Mouse (Mus musculus) embryonic stem cell, embryonic (primary cell): ENCODE results near the gene Ehbp1.

ENCODE experiments used
- CTCF ChIA-PET, 4 experiments: fragments of 300-600 bp in 2 of 4; fragments of 350-600 bp in 2 of 4; sonication (Branson Sonifier 250); formaldehyde crosslinking; loops; one replicate each; lab custom pipeline; 2022; ENCODE audit warnings: inconsistent platforms in 2 of 4; lab: Charles Lee
- POLR2A ChIA-PET, 4 experiments: fragments of 300-600 bp in 2 of 4; fragments of 350-600 bp in 2 of 4; sonication (Branson Sonifier 250); formaldehyde crosslinking; loops; one replicate each; lab custom pipeline; 2022; ENCODE audit warnings: antibody characterized with exemption in 4 of 4, inconsistent platforms in 1 of 4; lab: Charles Lee

Ehbp1 gene

DNA sequence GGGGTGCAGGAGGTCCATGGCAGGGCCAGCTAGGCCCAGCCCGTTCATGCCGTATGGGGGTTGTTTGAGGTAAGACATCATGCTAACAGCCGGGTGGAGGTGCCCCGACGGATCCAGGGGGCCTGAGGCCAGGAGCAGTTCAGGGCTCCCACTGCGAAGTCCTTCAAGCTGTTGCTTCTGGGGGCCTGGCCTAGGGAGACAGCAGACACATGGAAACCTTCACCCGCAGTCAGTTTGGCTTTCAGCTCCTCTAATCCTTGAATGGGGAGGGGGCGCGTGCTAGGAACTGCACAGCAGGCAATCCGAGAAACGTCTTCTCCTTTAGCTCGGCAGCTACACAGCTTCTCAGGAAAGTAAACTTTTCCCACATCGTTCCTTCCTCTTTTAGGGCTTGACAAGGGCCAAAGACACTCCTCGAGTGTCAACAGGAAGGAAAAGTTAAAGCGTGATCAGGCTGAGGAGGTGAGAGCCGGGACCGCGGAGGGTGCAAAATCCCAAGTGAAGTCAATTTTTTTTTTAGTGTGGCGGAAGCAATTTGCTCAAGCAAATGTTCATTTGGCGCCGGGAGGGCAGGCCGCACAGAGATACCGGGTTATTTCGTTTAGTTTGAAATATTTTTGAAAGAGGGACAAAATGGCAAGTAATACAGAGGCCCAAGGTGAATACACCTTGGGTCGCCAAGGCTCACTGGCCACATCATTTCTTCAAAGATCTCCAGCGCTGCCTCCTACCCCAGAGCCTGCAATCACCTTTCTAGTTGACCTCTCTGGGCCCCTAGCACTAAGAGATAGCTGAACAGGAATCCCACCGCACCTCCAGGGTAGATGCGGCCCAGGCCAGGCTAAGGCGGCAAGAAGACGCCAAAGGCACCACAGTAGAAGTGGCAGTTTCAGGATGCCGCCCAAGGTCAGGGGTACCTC, 342.4 kb downstream of the Ehbp1 start:
- ChIA-PET POLR2A (interaction anchor here in 2 of 4 experiments (0.6 to 2.0 kb wide), 5 partner anchors 8 to 1658 kb away, joined by 3 to 6 read pairs (median 3); no protein-coding TSS in a partner anchor), CTCF (no interaction called here)

DNA sequence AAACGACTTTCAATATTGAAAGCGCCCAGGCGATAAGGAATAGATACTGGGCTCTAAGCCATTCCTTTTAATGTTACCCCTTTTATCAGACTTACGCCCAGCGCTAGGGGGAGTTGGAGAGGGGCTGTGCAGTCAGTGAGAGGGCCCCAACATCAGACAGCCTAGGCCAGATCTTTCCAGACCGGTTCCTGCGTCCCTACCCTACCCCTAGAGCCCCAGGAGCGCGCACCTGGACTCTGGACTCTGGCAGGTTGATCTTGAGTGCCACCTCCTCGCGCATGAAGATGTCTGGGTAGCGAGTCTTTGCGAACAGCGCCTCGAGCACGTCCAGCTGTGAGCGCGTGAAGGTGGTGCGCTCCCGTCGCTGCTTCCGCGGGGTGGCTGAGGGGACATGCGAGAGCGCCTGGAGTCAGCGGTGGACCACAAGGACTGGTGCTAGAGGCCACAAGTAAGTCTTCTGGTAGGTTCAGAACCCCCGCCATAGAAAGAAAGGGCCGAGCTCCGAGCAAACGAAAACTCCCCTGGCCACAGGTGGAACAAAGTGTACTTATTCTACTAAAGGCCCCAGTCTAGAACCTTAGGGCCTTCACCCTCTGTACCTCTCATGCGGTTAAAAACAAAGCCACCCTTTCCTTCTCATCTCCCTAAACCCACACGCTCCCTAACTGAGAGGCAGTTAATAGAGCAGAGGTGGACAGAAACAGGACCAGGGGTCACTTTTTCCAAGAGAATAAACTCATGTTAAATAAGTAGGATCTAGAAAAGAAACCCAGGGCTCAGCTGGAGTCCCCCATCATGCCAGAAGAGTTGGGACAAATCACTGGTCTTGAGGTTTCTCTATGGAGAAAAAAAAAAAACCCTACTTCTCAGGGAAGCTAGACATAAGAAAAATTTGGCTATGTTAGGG, 343.7 kb downstream of the Ehbp1 start:
- CTCF ChIA-PET = interaction anchor here in 1 of 4 experiments (0.7 kb wide), 1 partner anchor 146 kb away, joined by 3 read pairs; no protein-coding TSS in a partner anchor
- POLR2A ChIA-PET = interaction anchor here in 2 of 4 experiments (0.6 to 2.0 kb wide), 3 partner anchors 9 to 866 kb away, joined by 3 to 6 read pairs (median 3); no protein-coding TSS in a partner anchor

DNA sequence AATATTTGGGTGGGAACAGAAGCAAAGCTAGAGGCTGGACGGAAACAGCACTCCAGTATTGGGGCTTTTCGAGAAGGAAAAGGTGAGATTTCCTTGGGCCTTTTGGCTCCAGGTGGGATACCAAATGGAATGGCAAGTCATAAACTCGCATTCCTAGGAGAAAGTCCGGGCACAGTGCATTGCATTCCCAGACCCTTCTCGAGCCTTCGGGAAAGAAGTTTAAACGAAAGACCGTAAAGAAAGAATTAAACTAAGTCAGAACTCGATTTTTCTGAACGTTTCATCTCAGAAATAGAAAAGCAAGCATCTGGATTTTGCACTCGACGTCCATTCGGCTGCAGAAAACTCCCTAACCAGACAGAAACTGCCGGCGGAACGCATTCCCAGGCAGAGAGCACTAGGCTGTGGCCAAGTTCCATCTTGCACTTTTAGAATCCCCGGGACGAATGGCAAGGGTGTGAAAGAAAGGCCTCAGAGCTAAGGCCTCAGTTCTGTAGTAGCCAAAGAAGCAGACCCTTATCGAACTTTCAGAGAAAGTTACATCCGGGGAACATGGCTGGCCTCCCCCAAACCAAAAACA, 344.4 kb downstream of the Ehbp1 start:
- CTCF ChIA-PET = no interaction called here

DNA sequence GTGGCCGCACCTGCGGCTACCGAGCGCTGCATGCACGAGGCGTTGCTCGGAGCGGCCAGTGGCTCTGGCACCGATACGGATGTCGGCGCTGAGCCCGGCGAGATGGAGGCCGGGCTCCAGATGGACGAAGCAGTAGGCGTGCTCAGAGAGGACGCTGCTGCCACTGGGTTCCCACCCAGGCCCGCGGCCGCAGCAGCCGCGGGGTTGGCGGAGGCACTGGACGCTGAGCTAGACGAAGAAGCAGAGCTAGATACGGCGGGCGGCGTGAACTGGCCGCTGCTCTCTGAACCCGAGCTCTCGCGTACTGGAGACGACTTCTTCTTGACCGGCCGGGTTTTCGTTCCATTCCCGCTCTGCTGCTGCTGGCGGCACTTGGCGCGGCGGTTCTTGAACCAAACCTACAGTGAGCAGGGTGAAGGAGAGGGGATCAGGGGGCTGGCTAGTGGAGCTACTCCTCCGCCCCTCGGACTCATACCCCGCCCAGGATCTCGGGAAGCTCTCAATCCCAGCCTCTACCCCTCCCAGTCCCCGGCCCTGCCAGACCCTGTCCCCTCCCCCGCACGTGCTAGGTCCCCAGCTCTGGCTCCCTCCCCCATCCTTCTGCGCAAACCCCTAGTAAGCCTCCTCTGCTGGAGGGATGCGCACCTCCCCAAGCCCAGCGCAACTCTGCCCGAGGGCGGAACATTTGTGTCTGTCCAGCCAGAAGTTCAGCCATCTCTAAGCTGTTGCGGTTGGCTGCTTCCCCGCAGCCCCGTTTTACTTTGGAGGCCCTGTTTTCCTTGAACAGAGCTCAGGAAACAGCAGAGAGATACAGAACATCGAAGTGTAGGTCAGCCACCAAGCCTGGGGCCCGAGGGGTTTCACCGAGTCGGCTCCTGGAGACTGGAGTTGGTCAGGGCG, 345.2 kb downstream of the Ehbp1 start:
- CTCF ChIA-PET = interaction anchor here in 2 of 4 experiments (0.6 to 0.8 kb wide), 2 partner anchors 94 to 337 kb away, joined by 4 read pairs; no protein-coding TSS in a partner anchor
- POLR2A ChIA-PET = interaction anchor here in 2 of 4 experiments (0.6 to 2.3 kb wide), 5 partner anchors 8 to 624 kb away, joined by 3 to 13 read pairs (median 4); no protein-coding TSS in a partner anchor

More for the DNA sequence above, 344.4 kb downstream of the Ehbp1 start:
- POLR2A ChIA-PET = interaction anchor here in 1 of 4 experiments (1.2 to 2.0 kb wide), 3 partner anchors 9 to 45 kb away, joined by 3 to 6 read pairs (median 3); no protein-coding TSS in a partner anchor

DNA sequence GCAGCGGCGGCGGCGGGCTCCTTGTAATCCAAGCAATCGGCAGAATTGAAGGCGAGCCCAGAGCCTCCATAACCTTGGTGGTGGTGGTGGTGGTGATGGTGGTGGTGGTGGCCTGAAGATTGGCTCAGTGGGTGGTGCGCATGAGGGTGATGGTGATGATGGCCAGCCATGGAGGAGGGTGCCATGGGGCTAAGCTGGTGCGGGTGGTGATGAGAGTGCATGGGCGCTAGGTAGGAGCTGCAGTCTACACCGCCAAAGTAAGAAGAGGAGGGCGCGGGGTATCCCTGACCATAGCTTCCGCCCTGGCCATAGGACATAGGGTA, 345.8 kb downstream of the Ehbp1 start:
- ChIA-PET POLR2A (interaction anchor here in 2 of 4 experiments (0.9 to 2.3 kb wide), 3 partner anchors 9 to 625 kb away, joined by 3 to 13 read pairs (median 4); no protein-coding TSS in a partner anchor), CTCF (interaction anchor here in 1 of 4 experiments (0.6 kb wide), 1 partner anchor 95 kb away, joined by 4 read pairs; no protein-coding TSS in a partner anchor)

DNA sequence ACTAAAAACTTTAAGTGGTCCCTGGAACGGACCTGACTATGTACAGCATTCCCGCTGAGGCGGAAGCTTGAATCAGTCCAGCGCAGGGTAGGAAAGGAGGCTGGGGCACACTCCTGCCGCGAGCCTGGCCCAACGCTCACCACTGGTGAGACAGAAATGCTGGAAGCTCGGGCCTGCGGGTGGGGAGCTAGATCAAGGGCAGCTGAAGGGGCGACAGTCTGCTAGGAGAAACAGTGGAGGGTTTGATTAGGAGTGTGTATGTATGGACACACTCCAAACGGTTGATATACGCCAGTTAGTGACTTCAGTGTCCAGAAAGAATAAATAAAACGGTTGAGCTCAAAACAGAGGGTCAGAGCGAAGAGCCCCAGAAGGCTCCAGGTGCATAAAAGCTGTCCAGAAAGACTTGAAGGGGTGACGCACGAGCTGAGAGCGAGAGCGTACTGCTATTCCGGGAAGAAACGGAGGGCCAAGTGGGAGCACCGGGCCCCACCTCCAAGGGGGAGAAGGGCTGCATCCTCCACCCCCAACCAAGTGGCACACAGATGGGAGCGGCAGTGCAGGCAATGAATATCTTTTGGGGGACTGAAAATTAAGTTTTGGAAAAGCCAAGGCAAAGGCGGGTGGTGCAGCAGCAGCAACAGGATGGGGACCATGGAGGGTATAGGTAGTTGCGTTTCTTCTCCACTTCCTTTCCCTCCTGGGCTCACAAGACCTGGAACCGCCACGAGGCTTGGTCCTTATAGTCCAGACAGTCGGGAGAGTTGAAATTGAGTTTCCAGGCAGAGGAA, 346.4 kb downstream of the Ehbp1 start:
- ChIA-PET POLR2A (interaction anchor here in 1 of 4 experiments (0.7 to 2.3 kb wide), 4 partner anchors 9 to 270 kb away, joined by 3 to 13 read pairs (median 4); no protein-coding TSS in a partner anchor), CTCF (interaction anchor here in 1 of 4 experiments (0.7 kb wide), 2 partner anchors 13 to 691 kb away, joined by 3 read pairs; no protein-coding TSS in a partner anchor)

DNA sequence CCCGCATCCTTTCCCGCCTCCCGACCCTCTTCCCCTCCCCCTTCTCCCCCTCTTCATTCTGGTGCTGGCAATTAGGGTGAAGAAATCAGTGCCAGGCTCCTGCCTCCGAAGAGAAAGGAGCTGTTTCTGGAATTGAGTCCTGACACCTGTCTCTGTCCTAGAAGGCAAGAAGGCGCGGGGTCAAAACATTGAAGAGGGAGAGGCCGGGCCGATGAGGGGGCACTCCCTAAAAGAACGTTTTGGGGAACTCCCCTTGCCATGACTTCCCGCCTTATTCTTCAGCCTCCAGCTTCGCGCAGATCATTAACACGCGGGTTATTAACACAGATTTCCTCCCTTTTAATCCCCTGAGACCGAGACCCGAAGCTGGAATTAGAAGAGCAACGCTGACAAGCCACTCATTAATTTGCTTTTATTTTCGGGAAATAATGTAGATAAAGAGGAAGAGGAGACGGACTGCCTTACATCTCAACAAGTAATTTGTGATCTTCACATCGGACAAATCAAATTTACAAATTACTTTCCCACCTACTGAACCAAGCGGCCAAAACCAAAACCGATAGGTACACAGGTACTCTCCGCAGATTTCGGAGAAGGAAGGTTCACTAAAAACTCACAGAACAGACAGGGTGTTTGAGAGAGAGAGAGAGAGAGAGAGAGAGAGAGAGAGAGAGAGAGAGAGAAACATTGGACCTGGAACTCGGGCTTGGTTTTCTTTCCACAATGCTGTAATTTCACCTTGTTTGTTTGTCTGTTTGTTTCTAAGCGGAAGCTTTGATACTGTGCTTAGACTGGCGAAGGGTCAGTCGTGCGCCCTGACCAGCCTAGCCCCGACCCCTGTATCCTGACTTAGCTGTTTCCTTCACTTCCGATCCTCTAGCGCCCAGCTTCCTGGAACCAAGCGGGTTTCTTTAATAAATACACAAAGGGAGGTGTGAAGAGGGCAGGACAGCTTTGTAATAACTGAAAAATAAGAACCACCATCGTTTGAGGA, 347.4 kb downstream of the Ehbp1 start:
- CTCF ChIA-PET = interaction anchor here in 1 of 4 experiments (0.7 kb wide), 2 partner anchors 14 to 690 kb away, joined by 3 read pairs; no protein-coding TSS in a partner anchor

DNA sequence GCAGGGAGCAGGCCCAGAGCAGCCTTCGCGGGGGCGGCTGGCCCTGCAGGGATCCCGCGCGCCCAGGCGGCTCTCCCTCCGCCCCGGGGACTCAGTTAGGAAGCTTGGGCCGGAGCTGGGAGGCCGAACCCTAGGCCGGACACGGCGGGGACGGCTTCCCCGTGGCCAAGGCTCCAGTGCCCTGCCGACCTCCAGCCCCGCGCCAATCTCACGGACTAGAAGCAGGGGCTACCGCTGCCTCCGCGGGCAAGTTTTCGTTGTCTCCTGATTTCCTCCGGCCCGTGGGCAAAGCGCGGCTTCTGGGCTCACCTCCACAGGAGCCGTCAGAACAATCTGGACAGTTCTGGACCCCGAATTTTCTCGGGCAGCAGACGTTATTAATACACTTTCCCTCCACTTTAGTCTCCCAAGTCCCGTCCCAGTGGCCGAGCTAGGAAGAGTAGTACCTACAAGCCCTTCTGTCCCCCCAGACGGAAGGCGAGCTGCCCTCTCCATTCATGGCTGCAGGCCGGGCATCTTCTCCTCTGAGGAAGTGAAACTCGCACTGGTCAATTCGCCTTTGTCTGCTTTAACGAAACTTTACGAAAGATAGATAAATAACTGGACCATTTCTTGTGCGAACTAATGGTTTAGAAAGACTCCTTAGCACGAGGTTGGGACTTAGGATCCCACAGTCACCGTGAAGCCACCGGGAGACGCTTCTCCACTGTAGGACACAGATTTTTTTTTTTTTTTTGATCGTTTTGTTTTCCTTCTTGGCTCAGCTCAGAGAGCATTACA, 348.3 kb downstream of the Ehbp1 start:
- CTCF ChIA-PET = no interaction called here
- POLR2A ChIA-PET = interaction anchor here in 3 of 4 experiments (0.6 to 1.4 kb wide), 6 partner anchors 9 to 908 kb away, joined by 3 to 5 read pairs (median 3); partner anchors contain the start of gene Otx1 (in 2 of the 3)

More for the DNA sequence above, 347.4 kb downstream of the Ehbp1 start:
- POLR2A ChIA-PET = interaction anchor here in 3 of 4 experiments (0.6 to 2.3 kb wide), 8 partner anchors 8 to 907 kb away, joined by 3 to 13 read pairs (median 3); partner anchors contain the start of gene Otx1 (in 2 of the 3)

DNA sequence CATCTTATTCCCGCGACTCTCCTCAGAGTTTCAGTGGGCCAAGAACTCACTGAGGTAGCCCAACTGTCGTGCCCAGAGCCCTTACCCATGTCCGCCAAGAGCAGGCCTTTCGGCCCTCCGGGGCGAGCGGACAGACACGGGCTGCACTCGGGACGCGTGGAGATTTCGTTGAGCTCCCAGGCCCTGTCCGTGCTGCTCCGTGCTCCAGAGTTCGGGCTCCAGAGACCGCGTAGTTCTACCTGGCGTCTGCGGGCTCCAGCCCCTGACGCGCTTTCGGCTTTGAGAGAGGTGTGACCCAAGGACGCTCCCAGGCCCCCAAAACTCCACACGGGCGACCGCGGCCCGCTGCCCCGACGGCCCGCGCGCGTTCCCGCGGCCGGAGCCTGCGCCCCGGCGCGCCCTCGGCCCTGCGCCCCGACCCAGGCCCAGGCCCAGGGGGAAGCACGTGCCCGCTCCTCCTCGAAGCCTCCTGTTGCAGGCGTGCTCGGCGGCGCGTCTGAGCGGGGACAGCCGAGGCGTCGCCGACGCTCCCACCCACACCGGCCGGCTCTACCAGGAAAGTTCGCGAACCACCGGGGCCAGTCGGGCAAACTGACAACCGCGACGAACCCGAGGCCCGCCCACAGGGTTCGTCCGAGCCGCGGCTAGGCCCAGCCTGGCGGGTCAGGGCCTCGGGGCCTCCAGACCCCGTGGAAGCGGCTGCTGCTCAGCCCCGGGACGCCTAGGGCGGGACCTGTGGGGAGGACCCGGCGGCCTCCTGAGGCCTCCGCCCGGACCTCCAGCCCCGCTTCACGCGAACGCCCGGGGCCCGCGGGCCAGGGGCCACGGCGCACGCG, 349.1 kb downstream of the Ehbp1 start:
- CTCF ChIA-PET = interaction anchor here in 1 of 4 experiments (0.5 kb wide), 1 partner anchor 34 kb away, joined by 3 read pairs; no protein-coding TSS in a partner anchor
- POLR2A ChIA-PET = interaction anchor here in 3 of 4 experiments (0.6 to 1.4 kb wide), 4 partner anchors 10 to 124 kb away, joined by 3 to 5 read pairs (median 4); partner anchors contain the start of gene Otx1 (in 1 of the 3)

DNA sequence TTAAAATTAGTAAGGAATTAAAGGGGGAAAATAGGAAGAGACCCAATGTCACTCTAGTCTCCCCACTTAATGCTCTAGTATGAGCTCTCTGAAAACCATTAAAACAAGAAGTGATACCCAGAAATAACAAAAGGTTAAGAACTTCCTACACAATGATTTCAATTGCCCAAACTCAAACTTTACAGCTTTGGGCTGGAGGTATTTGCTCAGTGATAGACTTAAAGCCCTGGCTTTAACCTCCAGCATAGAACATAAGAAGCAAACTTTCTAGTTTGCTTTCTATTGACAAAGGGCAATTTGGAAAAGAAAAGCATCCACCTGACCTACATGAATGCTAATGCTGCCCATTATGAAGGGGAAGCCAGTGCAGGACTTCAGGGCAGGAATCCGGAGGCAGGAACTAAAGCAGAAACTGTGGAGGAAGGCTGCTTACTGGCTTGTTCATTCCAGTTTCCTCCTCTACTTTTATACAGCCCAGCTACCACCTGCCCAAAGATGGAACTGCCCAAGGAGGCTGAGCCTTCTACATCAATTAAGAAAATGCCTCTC, 353.6 kb downstream of the Ehbp1 start:
- CTCF ChIA-PET = interaction anchor here in 1 of 4 experiments (1.4 kb wide), 1 partner anchor 15 kb away, joined by 5 read pairs; no protein-coding TSS in a partner anchor

DNA sequence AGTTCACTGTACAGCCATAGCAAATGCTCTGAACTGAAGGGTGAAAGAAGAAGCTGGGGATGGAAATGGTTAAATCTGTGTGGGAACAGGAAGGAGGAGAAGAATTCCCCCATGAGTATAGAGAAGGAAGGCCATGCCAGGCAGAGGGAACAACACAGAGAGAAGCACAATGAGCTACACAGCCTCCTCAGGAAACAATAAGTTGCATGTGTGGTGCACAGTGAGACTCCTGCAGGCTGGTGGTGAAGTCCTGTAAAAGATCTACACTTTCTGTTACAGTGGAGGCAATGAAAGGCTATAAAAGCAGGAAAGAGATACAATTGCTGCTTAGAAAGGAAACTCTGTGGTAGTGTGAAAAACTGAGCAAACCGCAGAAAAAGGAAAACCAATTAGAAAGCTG, 357.0 kb downstream of the Ehbp1 start:
- ChIA-PET POLR2A (interaction anchor here in 1 of 4 experiments (1.2 kb wide), 1 partner anchor 10 kb away, joined by 6 read pairs; no protein-coding TSS in a partner anchor), CTCF (interaction anchor here in 1 of 4 experiments (0.7 kb wide), 1 partner anchor 614 kb away, joined by 3 read pairs; no protein-coding TSS in a partner anchor)

More for the DNA sequence above, 353.6 kb downstream of the Ehbp1 start:
- POLR2A ChIA-PET = interaction anchor here (0.6 to 1.7 kb wide), 8 partner anchors 9 to 961 kb away, joined by 3 to 6 read pairs (median 4); no protein-coding TSS in a partner anchor

DNA sequence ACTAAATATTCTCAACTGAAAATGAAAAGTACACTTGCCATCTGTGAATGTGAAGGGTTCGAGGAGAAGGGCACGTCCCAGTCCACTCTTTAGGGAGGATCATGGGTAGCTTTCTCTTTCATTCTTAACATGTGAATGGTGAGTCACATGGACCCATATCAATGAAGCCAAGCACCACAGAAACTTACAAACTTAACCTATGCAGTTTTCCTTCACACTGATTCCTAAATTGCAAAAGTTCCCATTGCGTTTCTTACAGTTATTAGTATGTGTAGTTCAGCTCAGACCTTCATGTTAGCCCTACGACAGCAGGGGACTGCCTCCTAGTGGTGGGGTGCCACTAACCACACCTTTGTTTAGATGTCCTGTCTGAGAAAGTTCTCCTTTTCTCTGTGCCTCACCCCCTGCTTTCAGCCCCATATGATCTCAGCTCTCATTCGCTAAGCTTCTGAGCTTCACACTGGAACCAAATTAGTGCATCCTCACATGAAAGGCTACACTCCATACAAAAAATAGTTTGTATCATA, 368.0 kb downstream of the Ehbp1 start:
- POLR2A ChIA-PET = no interaction called here
- CTCF ChIA-PET = interaction anchor here in 2 of 4 experiments (0.6 to 0.7 kb wide), 3 partner anchors 14 to 313 kb away, joined by 3 to 5 read pairs (median 3); no protein-coding TSS in a partner anchor
